Mouse (Mus musculus): ENCODE data around the gene Nfib. TPM values are rescaled to one million over a fixed set of nuclear protein-coding genes. Genes with fewer than 3 reads are reported as not detected.

The Nfib gene
- total and polyA plus RNA-seq, 3 experiments = 32.1 to 121 (median 118) TPM

DNA sequence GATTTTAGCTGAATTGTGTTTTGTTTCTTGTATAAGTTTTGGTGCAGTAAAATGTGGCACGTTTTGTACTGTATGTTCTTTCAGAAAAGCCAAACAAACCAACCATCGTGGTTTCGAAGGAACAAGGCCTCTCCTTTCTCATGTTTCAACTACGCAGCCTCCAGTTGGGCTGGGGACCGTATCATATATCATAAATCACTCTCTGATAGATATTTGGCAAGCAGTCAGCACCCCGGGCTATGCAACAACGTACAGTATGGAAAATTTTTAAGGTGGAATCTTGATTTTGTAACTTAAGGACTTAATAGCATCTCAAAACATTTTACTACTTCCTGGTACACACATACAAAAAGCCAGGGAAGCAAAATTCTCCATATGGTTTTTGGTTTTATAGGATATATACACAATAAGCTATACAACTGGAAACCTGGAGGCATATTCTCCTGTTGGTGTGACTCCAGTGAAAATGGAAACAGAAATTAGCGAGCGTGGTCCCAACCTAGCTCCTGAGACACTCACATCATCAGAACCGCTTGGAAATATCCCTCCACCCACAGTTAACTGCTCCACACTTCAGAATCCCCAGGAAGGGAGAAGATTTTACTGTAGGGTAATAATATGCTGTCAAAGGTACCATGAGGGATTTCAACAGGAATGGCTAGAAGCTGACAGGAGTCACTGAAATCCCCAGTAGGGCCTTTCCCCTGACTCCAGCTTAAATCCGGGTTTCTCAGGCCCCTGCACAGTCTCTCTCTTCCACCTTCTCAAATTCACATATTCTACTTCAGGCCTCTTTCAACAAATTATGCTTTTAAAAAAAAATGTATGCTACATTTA, 455.8 kb downstream of the Nfib start:
- no peak overlapping the region for H3K9ac ChIP-seq (ENCODE audit: low read depth, low read length)
- H3K79me2 ChIP-seq (replicated peaks; ENCODE audit: control insufficient read depth, insufficient read depth, low read length) = no peaks in the 10 kb centered on the region
- no peak overlapping the region for H3K4me3 ChIP-seq
- no peak for DNase-seq
- WGBS = 76% methylated on average over 11 of the region's 11 CpGs
- peaks cover 2% of the 10 kb centered on the region for H3K36me3 ChIP-seq (ENCODE audit: control insufficient read depth, insufficient read depth, low read length)
- H3K4me1 ChIP-seq (ENCODE audit: control insufficient read depth, insufficient read depth, low read length) = peaks cover 6% of the 10 kb centered on the region
- H3K27ac ChIP-seq = no peak overlapping the region
- no peaks in the 10 kb centered on the region for H3K27me3 ChIP-seq (ENCODE audit: control insufficient read depth, insufficient read depth, low read length)
- intact Hi-C loops (cut with DNase I) = loop anchor here (5.0 kb wide), 2 partner anchors 188 to 288 kb away; no protein-coding TSS in a partner anchor
- TF ChIP-seq CTCF (IDR thresholded peaks at IDR 0.05) = no peak
- TF ChIP-seq EP300 (IDR thresholded peaks at IDR 0.05; ENCODE audit: insufficient read depth, low read depth, low read length) = no peak
- no peak for TF ChIP-seq POLR2A (IDR thresholded peaks at IDR 0.05; ENCODE audit: insufficient read depth, low read depth, low read length)

DNA sequence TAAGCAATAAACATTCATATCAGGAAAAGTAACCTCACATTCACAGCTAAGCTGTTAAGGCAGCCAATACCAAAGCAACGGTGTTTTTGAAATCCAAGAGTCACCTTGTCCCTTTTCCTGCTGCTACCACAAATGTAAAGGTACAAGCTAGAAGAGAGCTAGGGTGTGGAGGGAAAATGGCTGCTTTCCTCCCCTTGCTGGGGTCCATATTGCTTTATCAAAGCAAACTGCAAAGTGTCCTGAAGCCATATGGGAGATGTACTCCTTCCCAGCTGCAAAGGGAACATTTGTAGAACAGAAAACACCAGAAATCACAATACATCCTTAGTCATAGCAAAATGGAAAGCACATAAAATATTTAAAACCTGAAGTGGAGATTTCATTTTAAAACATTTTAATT, 456.6 kb downstream of the Nfib start:
- H3K79me2 ChIP-seq (replicated peaks; ENCODE audit: control insufficient read depth, insufficient read depth, low read length) = no peaks in the 10 kb centered on the region
- H3K9ac ChIP-seq (ENCODE audit: low read depth, low read length) = no peak overlapping the region
- DNase-seq = no peak
- H3K36me3 ChIP-seq (ENCODE audit: control insufficient read depth, insufficient read depth, low read length) = peaks cover 2% of the 10 kb centered on the region
- peaks cover 6% of the 10 kb centered on the region for H3K4me1 ChIP-seq (ENCODE audit: control insufficient read depth, insufficient read depth, low read length)
- no peaks in the 10 kb centered on the region for H3K27me3 ChIP-seq (ENCODE audit: control insufficient read depth, insufficient read depth, low read length)
- no peak overlapping the region for H3K4me3 ChIP-seq
- 67% methylated on average over 1 of the region's 1 CpGs for WGBS
- intact Hi-C loops (cut with DNase I) = loop anchor here (5.0 kb wide), 2 partner anchors 188 to 288 kb away; no protein-coding TSS in a partner anchor
- TF ChIP-seq CTCF (IDR thresholded peaks at IDR 0.05) (no peak), POLR2A (IDR thresholded peaks at IDR 0.05; ENCODE audit: insufficient read depth, low read depth, low read length) (no peak), EP300 (IDR thresholded peaks at IDR 0.05; ENCODE audit: insufficient read depth, low read depth, low read length) (no peak)
- no peak overlapping the region for H3K27ac ChIP-seq

DNA sequence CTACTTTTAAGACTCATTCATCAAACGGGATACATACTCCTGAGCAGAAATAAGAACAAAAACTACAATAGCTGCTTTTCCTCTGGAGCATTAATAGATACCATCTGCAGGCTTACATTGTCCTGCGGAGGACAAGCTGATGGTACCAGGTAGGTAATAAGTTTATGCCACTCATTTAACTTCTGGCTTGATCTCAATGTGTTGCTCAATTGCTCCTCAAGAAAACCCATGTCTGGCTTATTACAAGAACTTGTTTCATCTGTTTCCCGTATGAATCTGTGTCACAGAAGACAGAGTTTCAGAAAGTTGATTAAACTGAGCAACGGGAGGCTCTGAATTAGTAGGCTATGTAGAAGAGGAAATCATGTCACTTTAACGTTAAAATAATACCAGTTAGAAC, 457.5 kb downstream of the Nfib start:
- H3K27ac ChIP-seq = no peak overlapping the region
- intact Hi-C loops (cut with DNase I) = loop anchor here (5.0 kb wide), 2 partner anchors 189 to 289 kb away; no protein-coding TSS in a partner anchor
- 81% methylated on average over 5 of the region's 5 CpGs for WGBS

GRCm38 (mm10) chr4:82246290-82246689, 459.3 kb downstream of the Nfib start:
- intact Hi-C loops (cut with DNase I) = loop anchor here (2.0 to 5.0 kb wide), 4 partner anchors 23 to 291 kb away; no protein-coding TSS in a partner anchor
- WGBS = 37% methylated on average over 2 of the region's 2 CpGs
- peak; percentile 32 to 59 for DNase-seq
- H3K9ac ChIP-seq (ENCODE audit: low read depth, low read length) = no peak overlapping the region
- no peaks in the 10 kb centered on the region for H3K27me3 ChIP-seq (ENCODE audit: control insufficient read depth, insufficient read depth, low read length)
- TF ChIP-seq POLR2A (IDR thresholded peaks at IDR 0.05; ENCODE audit: insufficient read depth, low read depth, low read length) (no peak), EP300 (IDR thresholded peaks at IDR 0.05; ENCODE audit: insufficient read depth, low read depth, low read length) (peak; percentile 87; the same call in 1 of the 2 replicates), CTCF (IDR thresholded peaks at IDR 0.05) (no peak)
- H3K4me3 ChIP-seq = no peak overlapping the region
- H3K79me2 ChIP-seq (replicated peaks; ENCODE audit: control insufficient read depth, insufficient read depth, low read length) = no peaks in the 10 kb centered on the region
- H3K27ac ChIP-seq = peak overlapping the region; percentile 71
- peaks cover 6% of the 10 kb centered on the region for H3K4me1 ChIP-seq (ENCODE audit: control insufficient read depth, insufficient read depth, low read length)
- H3K36me3 ChIP-seq (ENCODE audit: control insufficient read depth, insufficient read depth, low read length) = peaks cover 2% of the 10 kb centered on the region

More for the DNA sequence above, 457.5 kb downstream of the Nfib start:
- Histone ChIP-seq H3K4me1 (ENCODE audit: control insufficient read depth, insufficient read depth, low read length) (peaks cover 6% of the 10 kb centered on the region), H3K4me3 (no peak overlapping the region), H3K27me3 (ENCODE audit: control insufficient read depth, insufficient read depth, low read length) (no peaks in the 10 kb centered on the region), H3K79me2 (replicated peaks; ENCODE audit: control insufficient read depth, insufficient read depth, low read length) (no peaks in the 10 kb centered on the region), H3K9ac (ENCODE audit: low read depth, low read length) (no peak overlapping the region), H3K36me3 (ENCODE audit: control insufficient read depth, insufficient read depth, low read length) (peaks cover 2% of the 10 kb centered on the region)
- DNase-seq = no peak
- TF ChIP-seq POLR2A (IDR thresholded peaks at IDR 0.05; ENCODE audit: insufficient read depth, low read depth, low read length) (no peak), CTCF (IDR thresholded peaks at IDR 0.05) (no peak), EP300 (IDR thresholded peaks at IDR 0.05; ENCODE audit: insufficient read depth, low read depth, low read length) (no peak)

Other genes with a start within 250 kb of the Nfib start
- 1 to 10 TPM; 8.5 to 9.3 TPM for gene Zdhhc21, start 154.2 kb upstream of the Nfib start, total RNA-seq (2021)
- gene Zdhhc21, start 154.2 kb upstream of the Nfib start, polyA plus RNA-seq (2012; rRNA removed) = 2.7 and 6.4 TPM in 2 replicates
- gene Cer1, start 179.4 kb upstream of the Nfib start, total RNA-seq (2021) = not detected
- not detected in 2 replicates for gene Cer1, start 179.4 kb upstream of the Nfib start, polyA plus RNA-seq (2012; rRNA removed)

All from heart, adult 2 months (tissue).